Mouse (Mus musculus) myocyte (in vitro differentiated cells): ENCODE results near the gene Stox2. TPM values are rescaled to one million over a fixed set of nuclear protein-coding genes. Genes with fewer than 3 reads are reported as not detected.

Experiments
- H3K27me3 ChIP-seq: one replicate; pipeline ENCODE4 v1.6.1; 2011; ENCODE audit not compliant: control insufficient read depth, insufficient read depth, insufficient read length
- H3K36me3 ChIP-seq: one replicate; pipeline ENCODE4 v1.6.1; 2011; ENCODE audit not compliant: control insufficient read depth, insufficient read depth
- H3K4me2 ChIP-seq: one replicate; pipeline ENCODE4 v1.6.1; 2011; ENCODE audit warnings: low read depth, control low read depth
- H3K4me3 ChIP-seq: one replicate; pipeline ENCODE4 v1.5.1; 2011; ENCODE audit warnings: mild to moderate bottlenecking, control low read depth, moderate library complexity
- H3K79me2 ChIP-seq: one replicate; pipeline ENCODE4 v1.6.1; 2011; ENCODE audit not compliant: control insufficient read depth, insufficient read depth
- H3ac ChIP-seq: one replicate; pipeline ENCODE4 v1.6.1; 2011; ENCODE audit not compliant: control insufficient read depth, insufficient read length
- CEBPB ChIP-seq: IDR thresholded peaks from 2 replicates; pipeline ENCODE4 v1.6.1; 2011; ENCODE audit warnings: mild to moderate bottlenecking, moderate library complexity; ENCODE audit not compliant: poor library complexity, insufficient read depth, severe bottlenecking
- E2F4 ChIP-seq: IDR thresholded peaks from one replicate; pipeline ENCODE4 v1.6.1; 2011; ENCODE audit warnings: mild to moderate bottlenecking, control low read depth, moderate library complexity; ENCODE audit not compliant: insufficient read depth
- MAX ChIP-seq: IDR thresholded peaks from one replicate; pipeline ENCODE4 v1.6.1; 2011; ENCODE audit warnings: low read depth, mild to moderate bottlenecking, control low read depth
- MYOD1 ChIP-seq, 3 experiments: IDR thresholded peaks; one replicate each; pipeline ENCODE4 v1.6.1; 2011; ENCODE audit warnings: control low read depth in 2 of 3, low read depth in 2 of 3, mild to moderate bottlenecking in 2 of 3, moderate library complexity in 1 of 3; ENCODE audit not compliant: insufficient read length in 2 of 3, control insufficient read depth in 1 of 3
- MYOG ChIP-seq, 3 experiments: IDR thresholded peaks; one replicate each; pipeline ENCODE4 v1.6.1; 2011; ENCODE audit warnings: control low read depth in 2 of 3, low read depth in 2 of 3, mild to moderate bottlenecking in 2 of 3; ENCODE audit not compliant: insufficient read length in 2 of 3, control insufficient read depth in 1 of 3, insufficient read depth in 1 of 3
- POLR2A ChIP-seq: IDR thresholded peaks from one replicate; pipeline ENCODE4 v1.6.1; 2011; ENCODE audit warnings: low read depth, mild to moderate bottlenecking, control low read depth, moderate library complexity; ENCODE audit not compliant: insufficient read length
- POLR2AphosphoS2 ChIP-seq: IDR thresholded peaks from one replicate; pipeline ENCODE4 v1.6.1; 2011; ENCODE audit warnings: low read depth, control low read depth; ENCODE audit not compliant: insufficient read length
- REST ChIP-seq: IDR thresholded peaks from one replicate; pipeline ENCODE4 v1.6.1; 2011; ENCODE audit warnings: mild to moderate bottlenecking, control low read depth, moderate library complexity; ENCODE audit not compliant: insufficient read depth, insufficient read length
- SRF ChIP-seq: IDR thresholded peaks from one replicate; pipeline ENCODE4 v1.6.1; 2011; ENCODE audit warnings: low read depth; ENCODE audit not compliant: control insufficient read depth, insufficient read length
- TCF12 ChIP-seq: IDR thresholded peaks from one replicate; pipeline ENCODE4 v1.6.1; 2011; ENCODE audit warnings: mild to moderate bottlenecking, control low read depth; ENCODE audit not compliant: poor library complexity, insufficient read depth, severe bottlenecking
- TCF3 ChIP-seq: IDR thresholded peaks from one replicate; pipeline ENCODE4 v1.6.1; 2011; ENCODE audit warnings: low read depth, control low read depth; ENCODE audit not compliant: insufficient read length
- USF1 ChIP-seq: IDR thresholded peaks from one replicate; pipeline ENCODE4 v1.6.1; 2011; ENCODE audit warnings: low read depth, mild to moderate bottlenecking, control low read depth, moderate library complexity
- polyA plus RNA-seq: library from polyadenylated mRNA; unstranded; fragments of >200 nt; fragmentation: generic; extraction: Trizol; gene quantifications from one replicate; pipeline ENCODE4 v1.2.1, GENCODE M21; 2012; ENCODE audit warnings: missing spikeins

The Stox2 gene
- polyA plus RNA-seq, 1 experiment: not detected

DNA sequence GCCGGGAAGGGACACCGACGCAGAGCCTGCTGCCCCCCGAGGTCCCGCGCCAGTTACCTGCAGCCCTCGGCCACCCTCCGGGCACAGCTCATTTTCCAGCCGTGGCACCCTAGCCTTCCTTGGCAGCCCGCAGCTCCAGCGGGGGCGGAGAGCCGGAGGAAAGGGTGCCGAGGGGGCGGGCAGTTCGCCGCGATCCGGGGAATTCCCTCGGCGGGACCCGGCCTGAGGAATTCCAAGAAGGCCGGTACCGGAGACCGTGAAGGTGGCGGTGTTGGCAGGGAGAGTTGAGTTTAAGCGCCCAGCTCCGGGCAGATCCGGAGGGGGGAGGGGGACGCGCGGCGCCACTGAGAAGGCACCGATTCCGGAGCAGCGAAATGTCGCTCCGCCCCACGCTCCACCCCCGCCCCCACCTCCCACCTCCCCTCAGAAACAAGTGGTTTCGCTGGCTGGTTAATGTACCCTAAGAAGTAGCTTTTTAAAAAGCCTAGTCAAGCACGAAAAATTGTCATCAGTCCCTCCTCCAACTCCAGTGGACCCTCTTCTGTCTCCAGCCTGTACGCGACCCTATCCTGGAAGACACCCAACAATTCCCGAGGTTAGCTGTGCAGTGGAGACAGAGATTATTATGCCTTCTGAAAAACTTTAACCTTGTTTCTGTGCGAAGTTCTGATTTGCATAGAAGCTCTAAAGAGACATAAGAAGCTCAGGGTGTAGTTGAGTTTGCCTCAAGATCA lies 32.5 kb downstream of the Stox2 start:
- peaks cover 13% of the 10 kb centered on the region for H3K27me3 ChIP-seq
- H3K79me2 ChIP-seq: no peaks in the 10 kb centered on the region
- H3K4me2 ChIP-seq: no peak overlapping the region
- TF ChIP-seq SRF (no peak), MYOG (IDR thresholded peaks at IDR 0.05; ENCODE audit: control insufficient read depth in 1 of 3, insufficient read depth in 1 of 3, insufficient read length in 2 of 3, low read depth in 2 of 3) (no peak), MYOD1 (IDR thresholded peaks at IDR 0.05; ENCODE audit: control insufficient read depth in 1 of 3, insufficient read length in 2 of 3, low read depth in 2 of 3) (no peak), POLR2AphosphoS2 (no peak), CEBPB (no peak), TCF12 (no peak), USF1 (no peak), E2F4 (no peak), TCF3 (no peak), MAX (no peak), POLR2A (no peak), REST (no peak)
- H3K4me3 ChIP-seq: no peak overlapping the region
- no peak overlapping the region for H3ac ChIP-seq
- H3K36me3 ChIP-seq: no peaks in the 10 kb centered on the region

DNA sequence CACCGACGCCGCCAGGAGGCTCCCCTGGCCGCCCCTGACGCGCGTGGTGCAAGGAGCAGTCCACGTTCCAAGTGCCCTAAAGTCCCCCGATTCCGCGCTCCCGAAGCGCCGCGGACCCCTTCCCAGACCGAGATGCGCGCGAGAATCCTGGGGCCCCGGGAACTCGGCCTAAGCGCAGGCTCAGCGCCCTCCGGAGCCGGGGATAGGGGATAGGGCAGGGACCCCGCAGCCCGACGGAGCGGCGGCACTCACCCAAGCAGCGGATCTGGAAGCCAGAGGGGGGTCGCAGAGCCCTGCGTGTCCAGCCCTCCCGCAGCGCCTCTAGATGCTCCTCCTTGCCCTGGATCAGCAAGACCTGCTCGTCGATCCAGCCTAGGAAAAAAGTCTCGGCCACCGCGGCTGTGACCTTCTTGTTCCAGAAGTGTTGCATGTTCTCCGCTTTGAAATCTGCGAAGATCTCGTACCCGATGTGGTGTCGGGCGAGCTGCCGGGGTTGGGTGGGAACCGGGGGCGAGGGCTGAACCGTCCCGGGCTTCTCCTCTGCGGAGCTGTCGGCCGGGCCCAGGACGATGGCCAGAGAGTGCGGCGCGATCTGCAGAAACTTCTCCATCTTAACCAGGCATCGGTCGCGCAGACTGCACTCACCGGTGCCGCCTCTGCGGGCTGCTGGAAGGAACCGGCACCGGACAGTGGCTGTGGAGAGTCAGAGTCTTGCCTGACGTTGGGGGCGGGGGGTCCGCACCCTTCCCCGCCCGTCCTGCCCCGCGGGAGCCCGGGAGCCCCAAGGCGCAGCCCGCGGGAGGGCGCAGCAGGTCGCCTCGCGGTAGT lies 33.3 kb downstream of the Stox2 start:
- Histone ChIP-seq H3K36me3 (no peaks in the 10 kb centered on the region), H3K4me2 (no peak overlapping the region), H3ac (no peak overlapping the region), H3K4me3 (no peak overlapping the region), H3K27me3 (peaks cover 13% of the 10 kb centered on the region), H3K79me2 (no peaks in the 10 kb centered on the region)
- no peak for TF ChIP-seq USF1
- TF ChIP-seq SRF: no peak
- no peak for TF ChIP-seq POLR2A
- no peak for TF ChIP-seq REST
- no peak for TF ChIP-seq MAX
- no peak for TF ChIP-seq MYOG (IDR thresholded peaks at IDR 0.05; ENCODE audit: control insufficient read depth in 1 of 3, insufficient read depth in 1 of 3, insufficient read length in 2 of 3, low read depth in 2 of 3)
- no peak for TF ChIP-seq MYOD1 (IDR thresholded peaks at IDR 0.05; ENCODE audit: control insufficient read depth in 1 of 3, insufficient read length in 2 of 3, low read depth in 2 of 3)
- TF ChIP-seq TCF12: no peak
- TF ChIP-seq E2F4: no peak
- TF ChIP-seq POLR2AphosphoS2: no peak
- no peak for TF ChIP-seq TCF3
- TF ChIP-seq CEBPB: no peak

DNA sequence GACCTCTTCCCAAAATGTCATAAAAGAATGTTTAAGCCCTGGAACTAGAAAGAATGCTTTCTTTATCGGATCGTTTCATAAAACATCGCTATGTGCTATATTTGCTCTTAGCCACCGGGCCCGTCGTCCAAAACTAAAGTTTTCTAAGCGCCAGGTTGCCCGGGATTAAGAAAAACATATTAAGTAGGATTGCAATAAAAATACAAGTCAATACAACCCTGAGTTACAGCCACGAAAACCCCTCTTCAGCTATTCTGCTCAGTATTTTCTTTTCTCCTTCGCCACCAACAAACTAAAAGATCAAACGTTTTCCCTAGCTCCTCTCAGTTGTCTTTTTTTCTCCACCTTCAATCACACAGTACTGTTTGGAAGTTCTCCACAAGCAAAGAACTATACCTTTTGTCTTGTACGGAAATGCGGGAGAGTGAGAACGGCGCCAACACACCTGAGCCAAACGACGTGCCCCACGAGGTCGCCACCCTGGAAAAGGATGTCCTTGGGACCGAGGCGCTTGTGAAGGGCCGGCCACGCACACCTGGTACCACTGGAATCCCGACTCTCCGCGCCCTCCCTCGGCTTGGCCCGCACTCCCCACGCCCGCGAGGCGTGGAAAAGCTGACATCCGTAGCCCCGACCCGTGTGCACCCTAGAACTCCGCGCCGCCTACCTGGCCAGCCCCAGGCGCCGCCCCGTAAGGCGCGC lies 34.0 kb downstream of the Stox2 start:
- TF ChIP-seq E2F4: no peak
- no peak for TF ChIP-seq TCF3
- H3K4me3 ChIP-seq: no peak overlapping the region

DNA sequence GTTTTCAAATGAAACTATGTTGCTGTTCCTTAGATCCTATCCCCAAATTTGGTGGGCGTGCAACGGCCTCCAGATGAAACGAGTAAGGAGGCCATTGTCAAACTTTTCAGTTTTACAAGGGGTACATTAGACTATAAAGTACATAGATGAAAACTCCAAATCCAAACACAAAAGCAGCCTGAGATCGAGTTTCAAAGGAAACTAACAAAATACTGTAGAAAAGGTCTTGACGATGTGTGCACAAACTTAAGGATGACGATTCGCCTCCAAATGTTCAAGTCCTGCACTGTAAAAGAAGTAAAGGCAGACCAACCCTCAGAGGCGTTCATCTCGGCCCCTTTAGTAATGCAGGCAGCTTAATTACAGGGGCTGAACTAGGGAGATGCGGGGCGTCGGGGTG lies 34.8 kb downstream of the Stox2 start:
- Histone ChIP-seq H3ac (no peak overlapping the region), H3K79me2 (no peaks in the 10 kb centered on the region), H3K4me3 (no peak overlapping the region), H3K27me3 (peaks cover 13% of the 10 kb centered on the region), H3K4me2 (no peak overlapping the region), H3K36me3 (no peaks in the 10 kb centered on the region)
- TF ChIP-seq POLR2A: no peak
- no peak for TF ChIP-seq E2F4
- TF ChIP-seq TCF12: no peak
- TF ChIP-seq USF1: no peak
- no peak for TF ChIP-seq MYOD1 (IDR thresholded peaks at IDR 0.05; ENCODE audit: control insufficient read depth in 1 of 3, insufficient read length in 2 of 3, low read depth in 2 of 3)
- no peak for TF ChIP-seq SRF
- TF ChIP-seq MAX: no peak
- TF ChIP-seq POLR2AphosphoS2: no peak

More for the DNA sequence above, 34.0 kb downstream of the Stox2 start:
- Histone ChIP-seq H3K27me3 (peaks cover 13% of the 10 kb centered on the region), H3ac (no peak overlapping the region), H3K79me2 (no peaks in the 10 kb centered on the region), H3K36me3 (no peaks in the 10 kb centered on the region), H3K4me2 (no peak overlapping the region)
